Mouse (Mus musculus): ENCODE results near the gene Spata3. TPM values are rescaled to one million over a fixed set of nuclear protein-coding genes. Genes with fewer than 3 reads are reported as not detected.

The Spata3 gene
- total RNA-seq, 2 experiments from 2014 or later, result not detected

DNA sequence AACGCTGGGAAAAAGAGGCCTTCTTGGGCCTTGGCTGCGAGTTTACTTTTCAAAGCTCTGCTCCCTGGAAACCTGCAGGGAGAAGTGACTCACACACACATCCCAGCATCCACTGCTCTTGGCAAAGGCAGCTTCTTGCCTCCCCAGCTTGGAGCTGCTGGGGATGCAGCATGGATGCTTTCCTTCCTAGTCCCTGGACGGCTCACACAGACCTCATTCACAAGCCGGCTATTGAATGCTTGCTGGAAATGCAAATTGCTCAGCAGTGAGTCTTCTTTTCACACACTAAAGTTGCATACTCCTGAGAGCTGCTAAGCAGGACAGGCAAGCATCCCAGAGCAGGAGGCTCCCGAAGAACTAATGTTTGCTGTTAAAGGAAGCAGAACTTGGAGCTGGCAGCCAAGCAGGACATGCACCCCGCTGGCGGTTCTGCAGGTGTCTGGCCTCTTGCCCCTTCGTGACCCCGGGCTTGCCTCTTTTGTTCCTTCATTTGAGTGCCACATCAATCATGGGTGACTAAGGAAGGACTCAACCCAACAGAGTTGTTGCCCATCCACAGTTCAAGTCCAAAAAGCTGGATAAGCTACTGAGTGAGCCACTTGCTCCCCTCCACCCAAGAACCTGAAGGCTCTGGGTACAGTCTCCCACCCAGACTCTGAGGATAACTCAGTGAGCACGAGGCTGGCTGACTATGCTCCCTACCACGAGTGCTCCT lies 15.8 kb downstream of the Spata3 start:
- no peak for DNase-seq (ENCODE audit: low spot score in 2 of 2)

DNA sequence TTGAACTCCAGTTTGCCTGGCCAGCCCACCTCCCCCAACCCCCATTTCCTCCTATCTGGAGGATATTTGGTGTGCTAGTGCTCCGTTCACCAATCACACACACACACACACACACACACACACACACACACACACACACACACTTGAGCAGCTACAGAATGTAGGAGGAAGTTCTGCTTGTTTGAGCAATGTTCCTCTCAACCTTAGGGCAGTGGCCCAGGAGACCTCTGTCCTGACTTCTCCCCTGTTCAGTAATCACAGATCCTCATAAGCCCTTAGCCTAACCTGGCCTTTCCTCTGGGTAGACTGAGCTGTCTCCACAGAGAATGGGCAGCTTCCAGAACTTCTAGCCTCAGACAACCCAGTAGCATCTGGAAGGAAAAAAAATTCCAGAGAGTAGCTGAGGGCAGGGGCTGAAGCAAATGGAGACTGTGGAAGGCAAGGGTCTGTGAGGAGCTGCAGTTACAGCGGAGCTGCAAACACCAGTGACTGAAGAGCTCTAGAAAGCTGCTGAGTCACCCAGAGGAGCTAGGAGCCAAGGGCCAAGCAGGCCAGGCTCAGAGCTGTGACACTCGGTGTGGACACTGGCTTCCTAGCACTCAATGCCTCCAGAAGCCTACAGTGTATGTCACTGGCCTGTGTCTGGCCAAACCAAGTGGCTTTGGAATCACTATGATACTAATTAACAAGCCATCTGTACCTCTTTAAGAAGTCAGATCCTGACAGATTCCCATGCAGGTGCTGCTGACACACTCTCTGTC lies 21.8 kb downstream of the Spata3 start:
- DNase-seq (ENCODE audit: low spot score in 2 of 2), result no peak

DNA sequence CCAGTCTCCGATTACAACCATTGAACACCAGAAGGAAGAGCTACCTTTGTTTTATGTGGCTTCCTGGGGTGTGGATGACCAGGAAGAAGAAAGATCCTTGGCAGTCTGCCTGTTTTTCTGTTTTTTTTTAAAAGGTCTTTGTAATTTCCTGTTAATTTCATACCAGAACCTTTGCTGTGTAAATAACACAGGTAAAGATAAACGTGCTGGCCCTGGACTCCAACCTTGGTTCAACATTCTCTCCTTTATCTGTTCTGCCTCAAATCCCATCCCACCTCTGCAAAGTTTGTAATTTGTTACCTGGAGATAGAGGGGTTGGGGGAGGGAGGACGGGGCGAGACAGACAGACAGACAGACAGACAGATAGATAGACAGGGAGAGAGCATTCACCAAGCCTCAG lies 23.5 kb downstream of the Spata3 start:
- no peak for DNase-seq (ENCODE audit: low spot score in 2 of 2)

DNA sequence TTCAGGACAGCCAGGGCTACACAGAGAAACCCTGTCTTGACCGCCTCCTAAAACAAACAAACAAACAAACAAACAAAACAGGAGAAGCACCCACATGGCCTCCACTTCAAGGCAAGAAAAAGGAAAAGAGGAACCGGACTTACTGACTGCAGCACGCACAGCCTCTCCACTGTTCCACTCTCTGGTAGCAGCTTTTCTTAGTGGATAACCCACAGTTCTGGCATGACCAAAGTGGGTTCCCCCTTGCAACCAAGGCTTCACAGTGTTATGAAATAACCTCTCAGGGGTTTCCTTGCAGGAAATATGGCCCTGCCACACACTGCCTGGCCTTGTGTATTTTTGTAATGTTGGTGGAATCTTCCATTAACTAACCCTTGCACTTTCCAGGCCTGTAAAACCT lies 24.2 kb downstream of the Spata3 start:
- DNase-seq (ENCODE audit: low spot score in 2 of 2), result no peak

DNA sequence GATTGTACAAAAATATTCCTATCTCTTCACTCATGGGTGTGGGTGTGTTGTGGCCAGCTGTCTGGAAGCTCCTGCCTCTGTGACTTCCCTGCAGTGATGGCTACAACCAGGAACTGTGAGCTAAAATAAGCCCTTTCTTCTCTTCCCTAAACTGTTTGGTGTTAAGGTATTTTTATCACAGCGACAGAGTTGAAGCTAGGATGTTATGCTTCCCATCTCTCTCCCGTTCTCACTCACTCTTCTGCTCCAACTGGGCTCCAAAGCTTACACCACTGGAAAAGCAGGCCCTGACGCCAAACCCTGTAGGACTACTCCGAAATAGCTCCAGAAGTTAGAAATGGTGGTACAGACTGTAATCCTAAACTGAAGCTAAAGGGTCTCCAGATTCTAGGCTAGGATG lies 28.4 kb downstream of the Spata3 start:
- DNase-seq (ENCODE audit: low spot score in 2 of 2), result no peak

DNA sequence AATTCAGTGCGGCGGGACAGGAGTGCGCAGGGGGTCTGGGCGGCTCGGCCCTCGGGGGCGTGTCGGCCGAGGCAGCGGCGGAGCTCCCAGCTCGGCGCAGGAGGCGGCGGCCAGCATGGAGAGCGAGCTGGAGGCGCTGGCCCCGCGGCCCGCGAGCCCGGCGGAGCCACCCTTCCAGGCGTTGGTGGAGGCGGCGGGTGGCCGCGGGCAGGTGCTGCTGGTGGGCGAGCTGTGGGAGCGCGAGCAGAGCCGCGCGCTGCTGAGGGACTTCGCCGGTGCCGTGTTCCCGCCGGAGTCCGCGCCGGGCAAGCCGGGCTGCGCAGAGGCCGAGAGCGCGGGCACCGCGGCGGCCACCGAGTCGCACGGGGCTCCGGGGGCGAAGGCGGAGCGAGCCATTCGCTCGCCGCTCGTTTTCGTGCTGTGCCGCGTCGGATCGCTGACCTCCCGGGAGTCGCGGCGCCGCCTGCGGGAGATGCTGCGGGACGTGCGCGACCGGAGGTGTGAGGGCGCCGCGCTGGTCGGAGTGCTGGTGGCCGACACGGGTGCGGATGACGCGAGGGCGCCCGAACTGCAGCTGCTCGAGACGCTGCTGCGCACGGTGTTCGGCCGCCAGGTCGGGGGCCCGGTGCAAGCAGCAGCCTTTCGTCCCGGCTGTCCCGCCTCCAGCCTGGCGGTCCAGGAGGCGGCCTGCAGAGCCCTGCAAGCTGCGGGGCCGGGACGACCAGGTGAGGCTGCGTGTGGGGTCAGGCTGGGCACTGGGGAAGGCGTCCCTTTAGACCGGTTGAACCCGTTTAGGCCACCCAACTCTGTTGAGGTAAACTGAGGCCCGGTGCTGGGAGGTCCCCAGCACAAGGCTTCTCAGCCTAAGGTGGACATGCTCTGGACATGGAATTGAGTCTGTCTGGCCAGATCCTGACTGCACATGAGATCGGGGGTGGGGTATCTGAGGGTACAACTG lies 29.5 kb downstream of the Spata3 start, which contains the start of gene 2810459M11Rik:
Gene 2810459M11Rik (plus strand): TSS at position 16 of the 958 bp plus-strand sequence.
- no peak for DNase-seq (ENCODE audit: low spot score in 2 of 2)

DNA sequence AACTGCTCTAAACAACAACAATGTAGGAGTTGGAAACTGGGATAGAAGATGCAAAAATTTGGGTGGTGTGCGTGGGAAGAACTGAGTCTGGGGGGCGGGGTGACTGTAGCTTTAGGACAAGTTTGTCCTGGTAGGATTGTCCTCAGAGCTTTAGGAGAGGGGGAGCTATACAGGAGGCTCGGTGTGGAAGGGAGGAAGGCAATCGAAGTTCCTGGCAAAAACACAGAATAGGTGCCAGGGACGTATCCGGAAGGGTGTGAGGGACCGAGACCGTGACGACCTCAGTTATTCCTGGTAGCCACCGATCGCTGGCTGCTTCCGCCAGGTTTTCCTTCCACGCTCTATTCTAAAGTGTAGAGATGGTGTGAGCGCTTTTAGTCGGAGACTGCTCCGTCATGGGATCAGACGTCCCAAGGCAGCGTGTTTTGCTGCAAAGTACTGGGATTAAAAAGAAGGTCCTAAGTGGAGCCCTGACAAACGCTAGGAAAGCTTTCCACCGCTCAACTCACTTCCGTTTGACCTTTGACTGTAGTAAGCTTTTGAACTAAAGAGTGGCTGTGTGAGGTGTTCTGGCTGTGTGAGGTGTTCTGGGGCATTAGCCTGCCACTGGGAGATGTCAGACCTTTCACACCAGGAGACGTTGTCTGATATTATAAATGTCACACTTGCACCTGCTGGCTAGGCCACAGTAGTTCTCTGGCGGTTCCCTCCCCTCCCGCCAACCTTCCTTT lies 30.4 kb downstream of the Spata3 start:
- DNase-seq (ENCODE audit: low spot score in 2 of 2), result no peak

DNA sequence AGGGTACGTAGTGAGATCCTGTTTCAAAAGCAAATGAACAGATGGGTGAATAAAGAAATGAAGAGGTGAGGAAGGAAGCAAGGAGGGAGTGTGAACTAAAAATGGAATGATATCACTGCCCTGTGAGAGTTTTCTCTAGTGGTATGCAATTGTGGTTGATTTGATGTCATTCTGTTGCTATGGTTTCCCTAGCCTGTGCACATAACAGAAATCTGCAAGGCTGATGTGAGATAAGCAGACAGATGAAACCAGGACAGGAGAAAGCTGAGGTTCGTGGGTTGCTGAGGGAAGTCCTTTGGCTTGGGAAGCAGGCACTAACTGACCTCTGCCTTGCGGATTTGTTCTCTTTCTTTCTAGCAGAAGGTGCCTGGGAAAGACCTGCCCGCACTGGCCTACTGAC lies 31.6 kb downstream of the Spata3 start:
- no peak for DNase-seq (ENCODE audit: low spot score in 2 of 2)

DNA sequence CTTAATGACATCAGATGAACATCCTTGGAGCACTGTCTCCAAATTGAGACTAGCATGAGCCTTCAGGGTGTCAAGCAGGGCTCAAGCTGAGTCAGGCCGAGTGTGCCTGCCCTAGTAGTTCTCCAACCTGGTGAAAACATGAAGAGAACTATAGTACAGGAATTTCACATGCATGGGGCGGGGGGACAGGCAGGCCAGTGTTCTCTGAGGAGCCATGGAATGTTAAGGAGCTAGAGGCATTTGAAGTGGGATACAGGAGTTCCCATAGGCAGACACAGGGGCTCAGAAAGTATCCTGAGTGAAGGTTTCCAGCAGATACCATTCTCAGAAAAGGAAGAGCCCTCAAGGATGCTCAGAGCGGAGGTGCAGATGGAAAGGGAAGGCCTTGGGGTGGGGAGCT lies 32.1 kb downstream of the Spata3 start:
- no peak for DNase-seq (ENCODE audit: low spot score in 2 of 2)

DNA sequence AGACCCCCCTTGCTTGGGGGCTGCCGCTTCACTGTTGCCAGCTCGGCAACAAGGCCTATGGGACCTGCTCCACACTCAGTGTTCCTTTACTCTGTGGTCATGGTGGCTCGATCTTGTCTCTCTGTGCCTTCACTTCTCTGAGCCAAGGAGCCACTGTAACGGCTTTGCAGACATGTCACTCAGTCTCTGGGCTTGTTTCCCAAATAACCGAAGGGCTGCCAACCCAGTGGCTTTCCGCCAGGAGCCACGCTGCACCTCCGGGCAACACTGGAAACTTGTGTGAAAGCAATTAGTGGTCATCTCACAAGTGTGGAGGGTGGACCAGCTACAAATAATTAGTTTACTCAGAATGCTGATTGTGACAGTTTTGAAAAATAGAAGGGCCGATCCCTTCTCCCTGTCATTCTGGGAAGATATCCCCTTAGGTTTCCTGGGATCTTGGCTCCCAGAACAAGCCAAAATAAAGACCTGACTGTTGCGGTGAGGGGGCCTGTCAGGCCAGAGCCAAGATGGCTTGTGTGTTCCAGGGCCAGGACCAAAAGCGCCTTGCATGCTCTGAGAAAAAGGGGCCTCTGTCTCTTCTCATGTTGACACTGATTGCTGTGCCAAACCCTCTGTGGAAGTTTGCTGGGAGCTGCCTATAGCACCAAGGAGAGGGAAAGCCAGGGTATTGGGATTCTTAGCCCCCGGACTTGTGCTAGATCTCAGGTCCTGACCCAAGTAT lies 36.7 kb downstream of the Spata3 start:
- DNase-seq (ENCODE audit: low spot score in 2 of 2), result no peak

DNA sequence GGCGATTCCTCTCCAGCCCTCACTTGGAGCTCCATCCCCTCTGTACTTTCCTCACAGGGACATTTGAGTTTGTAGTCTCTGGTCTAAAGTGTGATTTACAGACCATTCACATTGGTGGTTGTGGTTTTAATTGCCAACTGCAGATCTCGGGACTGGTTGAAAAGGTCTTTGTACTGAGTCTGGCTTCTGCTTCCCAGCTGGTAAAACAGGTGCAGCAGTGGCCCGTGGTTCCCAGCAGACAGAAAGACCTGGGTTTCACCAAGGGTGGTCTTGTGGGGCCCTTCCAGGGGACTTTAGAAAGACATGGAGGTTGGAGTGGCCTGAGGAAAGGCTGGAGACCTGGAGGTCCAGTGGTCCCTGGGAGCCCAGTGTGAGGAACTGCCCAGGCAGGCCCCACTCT lies 38.3 kb downstream of the Spata3 start:
- no peak for DNase-seq (ENCODE audit: low spot score in 2 of 2)

DNA sequence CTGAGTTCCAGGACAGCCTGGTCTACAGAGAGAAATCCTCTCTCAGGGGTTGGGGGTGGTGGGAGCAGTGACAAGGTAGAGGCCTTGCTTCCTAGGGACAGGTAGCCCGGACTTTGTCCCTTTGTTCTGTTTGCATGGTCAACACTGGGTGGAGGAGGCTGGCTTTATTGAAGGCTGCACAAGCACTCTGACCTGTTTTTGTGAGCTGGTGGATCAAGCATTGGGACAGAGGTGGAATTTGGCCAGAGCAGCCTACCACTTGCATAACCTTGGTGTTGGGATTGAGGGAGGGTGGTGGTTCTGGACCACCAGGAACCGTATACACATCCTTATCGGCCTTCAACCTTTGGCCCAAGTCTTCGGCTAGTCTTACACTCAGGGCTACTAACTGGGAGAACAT lies 39.7 kb downstream of the Spata3 start:
- DNase-seq (ENCODE audit: low spot score in 2 of 2), result no peak

DNA sequence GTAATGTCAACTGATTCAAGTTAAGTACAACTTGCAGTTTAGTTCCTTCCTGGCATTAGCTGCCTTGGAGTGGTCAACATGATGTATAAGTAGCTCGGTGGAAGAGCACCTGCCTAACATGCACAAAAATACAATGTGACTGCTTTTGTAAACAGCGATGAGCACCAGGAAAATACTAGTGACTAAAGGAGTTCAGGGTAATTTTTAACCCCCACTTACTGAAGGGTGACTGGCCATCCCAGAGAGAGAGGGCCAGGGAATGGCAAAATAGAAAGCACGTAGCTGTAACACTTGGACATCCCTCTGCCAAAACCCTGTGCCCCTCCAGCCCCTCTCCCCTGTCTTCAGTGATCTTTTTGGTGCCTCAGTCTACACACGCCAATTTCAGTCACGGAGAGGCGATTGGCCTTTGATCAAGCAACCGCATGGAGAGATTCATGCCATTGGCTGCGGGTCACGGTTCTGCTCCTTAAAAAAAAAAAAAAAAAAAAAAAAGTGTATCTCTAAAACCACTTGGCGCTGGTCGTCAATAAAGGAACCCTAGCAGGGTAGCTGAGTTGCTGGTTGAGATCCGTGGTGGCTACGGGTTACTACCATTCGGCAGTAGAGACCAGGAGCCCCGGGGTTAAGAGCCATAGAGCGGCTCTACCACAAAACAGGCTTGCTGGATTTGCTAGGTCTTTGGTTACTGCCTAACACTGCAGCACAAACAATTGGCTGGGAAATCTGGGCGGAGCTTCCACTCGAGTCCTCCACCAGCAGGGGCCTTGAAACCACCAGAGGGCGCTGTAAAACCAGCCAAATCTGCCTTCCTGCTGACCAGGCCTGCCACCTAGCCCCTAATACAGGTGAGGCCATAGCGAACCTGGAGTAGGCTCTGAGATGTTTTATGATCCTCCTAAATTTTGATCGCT lies 42.5 kb downstream of the Spata3 start:
- DNase-seq (ENCODE audit: low spot score in 2 of 2), result peak; percentile 69 to 91

DNA sequence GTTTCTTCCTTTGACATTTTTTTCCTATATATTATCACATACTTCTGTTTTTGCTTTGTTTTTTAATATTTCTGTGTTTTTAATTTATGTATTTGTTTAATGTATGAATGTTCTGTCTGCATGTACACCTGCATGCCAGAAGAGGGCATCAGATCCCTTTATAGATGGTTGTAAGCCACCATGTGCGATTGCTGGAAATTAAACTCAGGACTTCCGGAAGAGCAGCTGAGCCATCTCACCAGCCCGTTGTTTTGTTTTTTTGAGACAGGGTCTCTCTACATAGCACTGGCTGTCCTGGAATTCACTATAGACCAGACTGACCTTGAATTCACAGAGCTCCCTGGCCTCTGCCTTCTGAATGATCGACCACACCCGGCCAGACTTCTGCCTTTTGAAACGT lies 45.9 kb downstream of the Spata3 start:
- no peak for DNase-seq (ENCODE audit: low spot score in 2 of 2)

DNA sequence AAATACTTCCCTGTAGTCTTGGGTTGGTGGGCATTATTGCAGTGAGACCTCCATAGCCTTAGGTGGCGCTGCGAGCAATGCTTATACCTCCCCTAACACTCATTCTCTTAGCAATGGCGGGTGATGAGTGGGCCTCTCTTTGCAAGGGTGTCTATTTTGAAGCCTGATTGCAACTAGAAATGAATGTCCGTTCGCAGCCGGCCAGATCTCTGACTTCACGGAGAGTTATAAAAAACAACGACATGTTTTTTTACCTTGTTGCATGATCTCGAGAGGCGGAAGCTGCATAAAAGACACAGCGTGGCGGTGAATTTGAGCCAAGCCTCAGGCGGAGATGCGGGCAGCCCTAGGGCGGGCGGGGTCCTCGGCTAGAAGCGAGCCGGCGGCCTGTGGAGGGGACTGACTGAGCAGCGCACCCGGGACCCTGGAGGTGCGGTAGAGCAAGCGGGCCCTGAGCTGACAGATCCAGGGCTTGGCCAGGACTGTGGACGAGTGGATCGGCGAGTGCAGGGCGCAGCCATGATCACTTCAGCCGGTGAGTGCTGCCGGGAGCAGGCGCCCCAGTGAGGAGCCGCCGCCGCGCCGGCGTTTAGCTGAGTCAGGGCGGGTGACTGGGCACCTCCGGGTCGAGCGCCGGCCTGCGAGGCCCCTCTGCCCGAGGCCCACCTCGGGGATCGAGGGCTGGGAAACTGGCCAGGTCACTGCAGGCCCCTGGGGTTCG lies 47.8 kb downstream of the Spata3 start, which contains the start of gene Psmd1:
Gene Psmd1 (plus strand): TSS at position 117 of the 721 bp plus-strand sequence.
- DNase-seq (ENCODE audit: low spot score in 2 of 2), result peak; percentile 62 to 83

DNA sequence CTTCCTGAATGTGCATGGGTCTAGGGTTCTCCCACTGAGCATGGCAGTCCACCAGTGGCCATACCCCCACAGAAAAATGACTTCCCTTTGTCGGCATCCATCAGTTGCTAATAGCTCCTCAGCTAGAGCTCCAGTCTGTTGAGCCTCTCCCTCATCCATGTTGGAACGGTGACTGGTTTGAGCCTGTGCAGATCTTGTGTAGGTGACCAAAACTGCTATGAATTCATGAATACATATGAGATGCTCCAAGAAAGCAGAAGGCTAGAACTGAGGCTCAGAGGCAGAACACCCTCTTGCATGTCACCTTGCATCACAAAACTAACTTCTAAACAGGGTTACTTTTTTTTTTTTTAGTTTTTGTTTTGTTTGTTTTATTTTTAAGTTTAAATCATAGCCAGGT lies 59.9 kb downstream of the Spata3 start:
- no peak for DNase-seq (ENCODE audit: low spot score in 2 of 2)

Measured in adrenal gland, postnatal 4 days (tissue).